Mouse (Mus musculus): ENCODE measurements around the gene Ldb1. TPM values are rescaled to one million over a fixed set of nuclear protein-coding genes. Genes with fewer than 3 reads are reported as not detected.
"Not testable (repeated sequence)": the region's sequence is repeated elsewhere in the genome, so short reads cannot be mapped to it uniquely, and the experiment has no call there.

Gene Ldb1
- polyA plus RNA-seq, 1 experiment from 2014 or later: 138 TPM

DNA sequence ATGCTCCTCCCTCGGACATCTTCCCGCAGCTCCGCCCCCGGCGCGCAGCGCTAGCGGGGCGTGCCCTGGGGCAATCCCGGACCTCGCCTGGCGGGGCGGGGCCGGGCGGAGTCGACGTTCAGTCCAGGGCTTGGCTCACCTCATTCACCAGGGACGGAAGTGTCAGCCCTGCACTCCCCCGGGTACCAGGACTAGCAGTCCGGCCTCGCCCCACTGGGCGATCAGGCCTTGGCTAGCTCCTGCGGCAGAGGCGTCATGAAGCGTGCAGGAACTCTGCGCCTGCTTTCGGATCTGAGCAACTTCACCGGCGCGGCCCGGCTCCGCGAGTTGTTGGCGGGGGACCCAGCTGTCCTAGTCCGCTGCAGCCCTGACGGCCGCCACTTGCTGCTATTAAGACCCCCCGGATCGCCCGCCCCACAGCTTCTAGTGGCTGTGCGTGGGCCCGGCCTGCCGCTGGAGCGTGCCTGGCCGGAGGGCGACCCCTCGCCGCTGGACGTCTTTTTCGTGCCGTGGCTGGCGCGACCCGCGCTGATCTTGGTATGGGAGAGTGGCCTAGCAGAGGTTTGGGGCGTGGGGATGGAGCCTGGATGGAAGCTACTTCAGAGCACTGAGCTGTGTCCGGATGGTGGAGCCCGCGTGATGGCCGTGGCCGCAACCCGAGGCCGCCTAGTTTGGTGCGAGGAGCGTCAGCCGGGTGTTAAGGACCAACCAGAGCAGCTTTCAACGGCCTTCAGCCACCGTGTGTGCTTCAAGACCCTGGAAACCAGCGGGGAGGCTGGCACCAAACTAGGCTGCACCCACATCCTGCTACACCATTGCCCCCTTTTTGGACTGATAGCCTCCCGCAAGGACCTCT lies 41.4 kb downstream of the Ldb1 start, which contains the start of gene Hps6:
Hps6 (plus strand) TSS at position 138 of the 856 bp plus-strand sequence.
- Histone ChIP-seq H3K9ac (peak within 1 kb of the TSS; percentile 72), H3K36me3 (replicated peaks) (no peaks in the 10 kb centered on the region), H3K4me1 (peaks cover 21% of the 10 kb centered on the region), H3K27ac (no peak within 1 kb of the TSS), H3K4me2 (peak within 1 kb of the TSS; percentile 96), H3K27me3 (peaks cover 42% of the 10 kb centered on the region), H3K4me3 (replicated peaks) (peak within 1 kb of the TSS; percentile 55), H3K9me3 (no peaks in the 10 kb centered on the region)
- WGBS: 1% methylated on average over 70 of the region's 70 CpGs
- peak; percentile 59; the same call in 1 of the 2 replicates for ATAC-seq (ENCODE audit: low FRiP score)

DNA sequence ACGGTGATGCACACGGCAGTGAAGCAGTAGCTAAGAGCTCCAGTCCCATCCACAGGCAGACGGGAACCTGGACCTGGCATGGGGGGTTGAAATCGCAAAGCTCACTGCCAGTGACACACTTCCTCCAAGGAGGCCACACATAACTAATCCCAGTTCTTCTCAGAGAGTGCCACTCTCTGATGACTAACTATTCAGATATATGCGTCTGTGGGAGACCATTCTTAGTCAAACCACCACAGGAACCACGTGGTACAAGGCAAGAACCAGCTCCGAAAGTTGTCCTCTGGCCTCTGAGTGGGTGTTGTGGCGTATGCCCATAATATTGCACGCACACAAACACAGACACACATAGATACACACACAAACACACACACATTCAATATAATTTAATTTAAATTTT lies 42.7 kb downstream of the Ldb1 start:
- Histone ChIP-seq H3K27ac (no peak overlapping the region), H3K4me1 (peaks cover 27% of the 10 kb centered on the region), H3K4me3 (replicated peaks) (no peak overlapping the region), H3K9ac (no peak overlapping the region), H3K27me3 (peaks cover 42% of the 10 kb centered on the region), H3K36me3 (replicated peaks) (no peaks in the 10 kb centered on the region), H3K9me3 (no peaks in the 10 kb centered on the region), H3K4me2 (no peak overlapping the region)
- WGBS: 94% methylated on average over 9 of the region's 9 CpGs
- no peak for ATAC-seq (ENCODE audit: low FRiP score)

DNA sequence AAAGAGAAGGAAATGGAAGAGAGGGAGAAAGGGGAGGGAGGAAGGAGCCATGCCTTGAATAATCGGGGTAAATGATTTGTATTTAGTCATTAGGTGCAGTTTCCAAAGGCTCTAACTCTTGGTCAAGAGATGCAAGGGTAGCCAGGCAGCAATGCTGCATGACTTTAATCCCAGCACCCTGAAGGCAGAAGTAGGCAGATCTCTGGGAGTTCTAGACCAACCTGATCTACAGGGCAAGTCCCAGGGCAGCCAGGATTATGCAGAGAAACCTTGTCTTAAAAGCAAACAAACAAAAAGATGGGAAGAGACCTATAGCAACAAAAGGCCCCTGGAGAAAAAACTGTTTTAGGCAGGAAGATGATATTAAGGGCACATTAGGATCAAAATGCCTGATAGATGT lies 45.6 kb downstream of the Ldb1 start:
- no peak for ATAC-seq (ENCODE audit: low FRiP score)
- no peak overlapping the region for H3K27ac ChIP-seq
- H3K36me3 ChIP-seq (replicated peaks): no peaks in the 10 kb centered on the region
- no peak overlapping the region for H3K4me3 ChIP-seq (replicated peaks)
- no peak overlapping the region for H3K4me2 ChIP-seq
- H3K9me3 ChIP-seq: 0 out of 2 replicates have a peak, but pooled peaks cover 3% of the 10 kb centered on the region
- H3K4me1 ChIP-seq: peaks cover 25% of the 10 kb centered on the region
- H3K9ac ChIP-seq: no peak overlapping the region
- peaks cover 33% of the 10 kb centered on the region for H3K27me3 ChIP-seq
- 70% methylated on average over 1 of the region's 1 CpGs for WGBS

DNA sequence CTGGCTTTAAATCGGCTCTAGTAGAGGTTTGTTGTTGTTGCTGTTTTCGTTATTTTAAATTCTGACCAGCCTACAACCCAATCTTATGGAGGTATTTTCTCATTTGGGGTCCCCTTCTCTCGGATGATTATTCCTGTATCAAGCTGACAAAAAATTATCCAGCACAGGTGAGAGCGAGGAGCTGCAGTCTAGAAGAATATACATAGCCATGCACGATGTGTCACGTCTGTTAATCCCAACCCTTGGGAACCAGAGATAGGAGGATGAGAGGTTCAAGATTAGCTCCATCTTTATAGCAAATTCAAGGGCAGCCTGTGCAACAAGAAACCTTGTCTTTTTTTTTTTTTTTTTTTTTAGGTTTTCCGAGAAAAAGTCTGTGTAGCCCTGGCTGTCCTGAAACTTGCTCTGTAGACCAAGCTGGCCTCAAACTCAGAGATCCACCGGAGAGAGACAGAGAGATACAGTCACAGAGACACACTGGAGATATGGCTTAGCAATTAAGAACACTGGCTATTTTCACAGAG lies 46.3 kb downstream of the Ldb1 start:
- Histone ChIP-seq H3K36me3 (replicated peaks) (no peaks in the 10 kb centered on the region), H3K27me3 (peaks cover 27% of the 10 kb centered on the region), H3K4me2 (peak overlapping the region; percentile 57), H3K27ac (0 out of 2 replicates have a peak overlapping the region, but pooled peaks have one; percentile 94), H3K4me1 (peaks cover 20% of the 10 kb centered on the region), H3K4me3 (replicated peaks) (peak overlapping the region; percentile 70), H3K9ac (peak overlapping the region; percentile 17; the same call in 1 of the 2 replicates), H3K9me3 (0 out of 2 replicates have a peak, but pooled peaks cover 8% of the 10 kb centered on the region)
- ATAC-seq (ENCODE audit: low FRiP score): peak; percentile 57
- 12% methylated on average over 8 of the region's 8 CpGs for WGBS

DNA sequence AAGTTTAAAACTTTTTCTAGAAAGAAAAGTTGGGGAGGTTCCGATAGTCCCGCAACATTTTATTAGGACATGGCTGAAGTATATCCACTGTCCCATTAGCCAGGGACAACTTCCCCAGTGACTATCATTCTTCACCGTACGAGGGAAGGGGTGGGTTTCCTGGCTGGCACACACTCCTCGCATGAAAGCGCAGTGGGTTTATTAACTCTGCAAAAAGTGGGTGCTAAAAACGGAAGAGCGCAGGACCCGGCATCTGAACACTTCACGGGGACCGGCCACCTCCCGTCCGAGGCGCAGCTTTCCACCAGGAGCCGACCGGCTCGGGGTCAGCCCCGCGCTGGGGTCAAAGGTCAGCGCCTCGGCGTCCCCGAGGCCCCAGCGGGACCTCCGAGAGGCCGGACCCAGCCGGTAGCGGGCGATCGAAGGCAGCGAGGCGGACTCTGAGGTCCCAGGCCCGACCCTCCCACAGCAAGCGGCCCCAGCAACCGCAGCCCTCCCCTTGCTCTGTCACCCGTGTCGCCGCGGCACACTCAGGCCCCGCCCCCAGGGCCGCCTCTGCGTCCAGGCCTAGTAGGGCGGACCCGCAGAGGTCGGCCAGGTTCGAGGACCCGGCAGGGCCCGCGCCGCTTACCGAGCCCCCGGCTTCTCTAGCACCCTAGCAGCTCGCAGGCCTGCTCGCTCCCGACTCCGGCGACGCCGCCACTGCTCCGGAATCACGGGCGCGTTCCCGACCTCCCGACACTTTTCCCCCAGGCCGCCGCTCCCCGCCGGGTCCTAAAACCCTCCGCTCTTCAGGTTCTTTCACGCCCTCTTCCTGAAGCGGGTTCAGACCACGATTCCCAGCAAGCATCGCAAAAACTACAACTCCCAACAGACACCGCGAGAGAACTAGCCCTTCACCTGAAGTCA lies 47.0 kb downstream of the Ldb1 start, which contains the start of gene Armh3:
Armh3 (minus strand) TSS at position 704 of the 909 bp plus-strand sequence.
- 2% methylated on average over 76 of the region's 76 CpGs for WGBS
- H3K9ac ChIP-seq: peak within 1 kb of the TSS; percentile 87
- H3K27ac ChIP-seq: peak within 1 kb of the TSS; percentile 94
- ATAC-seq (ENCODE audit: low FRiP score): peak; percentile 93
- peak within 1 kb of the TSS; percentile 57 for H3K4me2 ChIP-seq
- H3K4me1 ChIP-seq: peaks cover 13% of the 10 kb centered on the region
- H3K4me3 ChIP-seq (replicated peaks): peak within 1 kb of the TSS; percentile 70
- 0 out of 2 replicates have a peak, but pooled peaks cover 8% of the 10 kb centered on the region for H3K9me3 ChIP-seq
- peaks cover 22% of the 10 kb centered on the region; the same call in 1 of the 2 replicates for H3K27me3 ChIP-seq
- no peaks in the 10 kb centered on the region for H3K36me3 ChIP-seq (replicated peaks)

DNA sequence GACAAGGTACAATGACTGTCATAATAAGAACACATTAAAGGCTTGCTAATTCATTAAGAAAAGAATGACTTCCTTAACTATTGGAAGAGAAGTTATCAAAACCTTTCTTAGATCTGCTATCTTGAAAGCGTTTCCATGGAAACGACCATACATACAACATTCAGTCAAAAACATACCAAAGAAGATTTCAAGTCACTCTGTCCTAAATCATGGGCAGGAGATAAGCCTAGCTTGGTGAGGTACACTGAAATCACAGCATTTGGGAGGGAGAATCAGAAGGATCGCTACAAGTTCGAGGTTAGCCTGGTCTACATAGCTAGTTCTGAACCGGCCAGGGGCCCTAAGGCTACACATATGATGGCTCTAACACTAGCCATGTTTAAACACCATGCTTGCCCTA lies 47.6 kb downstream of the Ldb1 start:
- Histone ChIP-seq H3K36me3 (replicated peaks) (no peaks in the 10 kb centered on the region), H3K4me1 (peaks cover 12% of the 10 kb centered on the region), H3K4me2 (peak overlapping the region; percentile 57), H3K9me3 (0 out of 2 replicates have a peak, but pooled peaks cover 8% of the 10 kb centered on the region), H3K4me3 (replicated peaks) (peak overlapping the region; percentile 70), H3K27me3 (peaks cover 18% of the 10 kb centered on the region; the same call in 1 of the 2 replicates), H3K9ac (peak overlapping the region; percentile 87), H3K27ac (peak overlapping the region; percentile 94; the same call in 1 of the 2 replicates)
- WGBS: 69% methylated on average over 5 of the region's 5 CpGs
- ATAC-seq (ENCODE audit: low FRiP score): no peak

DNA sequence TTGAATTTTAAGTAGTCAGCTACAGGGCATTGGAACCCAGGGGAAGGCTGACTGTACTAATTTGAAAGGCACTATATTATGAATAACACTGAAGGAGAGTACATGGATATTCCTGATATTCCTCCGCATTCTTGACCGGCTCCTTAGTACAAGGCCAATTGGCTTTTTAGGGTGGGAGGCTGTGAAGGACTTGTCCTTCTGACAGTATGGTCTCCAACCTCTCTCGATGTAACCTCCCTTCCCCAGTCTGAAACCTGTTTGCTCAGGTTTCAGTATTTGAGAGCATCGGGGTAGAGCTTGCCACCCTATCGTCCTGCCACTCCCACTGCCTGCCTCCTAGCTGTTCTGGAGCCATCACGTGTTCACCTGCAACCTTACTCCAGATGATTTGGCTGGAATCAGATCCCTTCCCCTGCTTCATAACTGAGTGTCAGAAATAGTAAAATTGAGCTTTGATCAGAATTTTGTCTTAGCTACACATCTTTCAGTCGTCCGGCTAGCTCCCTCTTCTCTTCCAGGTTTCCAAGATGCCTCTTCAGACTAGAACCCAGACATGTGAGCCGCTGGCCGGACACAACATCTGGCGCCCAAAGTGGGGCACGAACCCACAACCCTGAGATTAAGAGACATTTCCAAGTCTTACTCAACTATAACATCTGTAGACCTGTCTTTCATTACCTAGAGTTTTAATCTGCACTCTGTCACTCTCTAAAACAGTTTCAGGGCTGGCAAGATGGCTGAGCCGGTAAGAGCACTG lies 50.9 kb downstream of the Ldb1 start:
- no peak overlapping the region for H3K27ac ChIP-seq
- 0 out of 2 replicates have a peak, but pooled peaks cover 8% of the 10 kb centered on the region for H3K9me3 ChIP-seq
- no peaks in the 10 kb centered on the region for H3K36me3 ChIP-seq (replicated peaks)
- WGBS: 95% methylated on average over 13 of the region's 13 CpGs
- H3K9ac ChIP-seq: no peak overlapping the region
- ATAC-seq (ENCODE audit: low FRiP score): no peak
- H3K4me3 ChIP-seq (replicated peaks): no peak overlapping the region
- peaks cover 2% of the 10 kb centered on the region; the same call in 1 of the 2 replicates for H3K27me3 ChIP-seq
- peaks cover 12% of the 10 kb centered on the region for H3K4me1 ChIP-seq
- H3K4me2 ChIP-seq: no peak overlapping the region

DNA sequence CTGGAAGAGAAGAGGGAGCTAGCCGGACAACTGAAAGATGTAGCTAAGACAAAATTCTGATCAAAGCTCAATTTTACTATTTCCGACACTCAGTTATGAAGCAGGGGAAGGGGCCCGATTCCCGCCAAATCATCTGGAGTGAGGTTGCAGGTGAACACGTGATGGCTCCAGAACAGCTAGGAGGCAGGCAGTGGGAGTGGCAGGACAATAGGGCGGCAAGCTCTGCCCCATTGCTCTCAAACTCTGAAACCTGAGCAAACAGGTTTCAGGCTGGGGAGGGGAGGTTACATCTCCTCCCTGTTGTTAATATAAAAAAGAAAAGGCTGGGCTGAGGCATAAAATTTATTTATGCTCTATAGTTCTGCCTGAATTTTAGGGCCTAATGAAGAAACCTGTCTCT lies 51.6 kb downstream of the Ldb1 start:
- H3K27me3 ChIP-seq; H3K4me1 ChIP-seq; H3K4me3 ChIP-seq (replicated peaks); H3K9me3 ChIP-seq; H3K9ac ChIP-seq; H3K4me2 ChIP-seq; H3K27ac ChIP-seq; ATAC-seq (ENCODE audit: low FRiP score); H3K36me3 ChIP-seq (replicated peaks): not testable (repeated sequence)
- WGBS: 88% methylated on average over 6 of the region's 6 CpGs

DNA sequence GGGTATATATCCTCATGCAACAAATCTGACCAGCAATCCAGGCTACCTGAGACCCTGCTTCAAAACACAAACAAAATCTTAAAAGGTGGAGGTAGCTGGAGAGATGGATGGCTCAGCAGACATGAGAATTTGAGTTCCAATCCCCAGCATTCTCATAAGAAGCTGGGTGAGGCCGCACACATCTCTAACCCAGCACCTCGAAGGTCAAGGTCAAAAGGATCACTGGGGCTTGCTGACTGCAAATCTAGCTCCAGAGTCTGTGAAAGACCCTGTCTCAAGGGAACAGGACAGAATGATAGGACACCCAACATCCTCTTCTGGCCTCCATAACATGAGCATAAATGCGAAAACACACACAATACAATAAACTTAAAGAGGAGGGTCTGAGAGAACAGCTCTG lies 53.8 kb downstream of the Ldb1 start:
- H3K9ac ChIP-seq: no peak overlapping the region
- H3K27me3 ChIP-seq: no peaks in the 10 kb centered on the region
- H3K4me3 ChIP-seq (replicated peaks): no peak overlapping the region
- ATAC-seq (ENCODE audit: low FRiP score): no peak
- 93% methylated on average over 3 of the region's 3 CpGs for WGBS
- H3K36me3 ChIP-seq (replicated peaks): no peaks in the 10 kb centered on the region
- H3K9me3 ChIP-seq: 0 out of 2 replicates have a peak, but pooled peaks cover 8% of the 10 kb centered on the region
- no peaks in the 10 kb centered on the region for H3K4me1 ChIP-seq
- H3K4me2 ChIP-seq: no peak overlapping the region
- no peak overlapping the region for H3K27ac ChIP-seq

DNA sequence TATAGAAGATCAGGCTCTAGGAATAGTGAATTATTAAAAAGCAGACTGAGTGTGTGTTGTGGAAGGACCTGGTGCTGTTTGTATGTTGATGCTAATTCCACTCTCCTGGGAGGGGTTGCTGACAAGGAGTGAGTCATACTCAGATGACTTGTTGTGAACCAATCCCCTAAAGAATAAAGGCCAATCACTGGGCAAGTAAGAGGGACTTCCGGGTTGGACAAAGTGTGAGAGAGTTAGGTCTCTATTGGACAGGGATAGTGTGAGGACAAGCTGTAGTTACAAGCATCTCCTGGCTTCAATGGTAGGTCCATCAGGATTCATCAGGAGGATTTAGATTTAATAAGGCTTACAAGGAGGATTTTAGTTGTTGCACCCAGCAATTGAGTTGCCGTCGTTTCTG lies 56.8 kb downstream of the Ldb1 start:
- 95% methylated on average over 3 of the region's 3 CpGs for WGBS
- Histone ChIP-seq H3K9ac (no peak overlapping the region), H3K4me1 (no peaks in the 10 kb centered on the region), H3K27ac (no peak overlapping the region), H3K4me2 (no peak overlapping the region), H3K27me3 (no peaks in the 10 kb centered on the region), H3K9me3 (no peaks in the 10 kb centered on the region), H3K4me3 (replicated peaks) (no peak overlapping the region), H3K36me3 (replicated peaks) (no peaks in the 10 kb centered on the region)
- no peak for ATAC-seq (ENCODE audit: low FRiP score)

DNA sequence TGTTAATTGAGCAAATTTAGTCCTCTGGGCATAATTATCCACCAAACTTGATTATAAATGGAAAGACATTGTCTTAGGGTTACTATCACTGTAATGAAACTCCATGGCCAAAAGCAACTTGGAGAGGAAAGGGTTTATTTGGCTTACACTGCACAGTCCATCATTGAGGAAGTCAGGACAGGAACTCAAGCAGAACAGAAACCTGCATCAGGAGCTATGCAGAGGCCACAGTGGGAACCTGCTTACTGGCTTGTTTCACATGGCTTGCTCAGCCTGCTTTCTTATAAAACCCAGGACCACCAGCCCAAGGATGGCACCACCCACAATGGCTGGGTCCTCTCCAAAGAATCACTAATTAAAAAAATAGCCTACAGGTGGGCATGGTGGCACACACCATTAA lies 60.6 kb downstream of the Ldb1 start:
- H3K27me3 ChIP-seq: no peaks in the 10 kb centered on the region
- H3K4me1 ChIP-seq: no peaks in the 10 kb centered on the region
- H3K9me3 ChIP-seq: no peaks in the 10 kb centered on the region
- H3K4me2 ChIP-seq: no peak overlapping the region
- ATAC-seq (ENCODE audit: low FRiP score): no peak
- H3K36me3 ChIP-seq (replicated peaks): no peaks in the 10 kb centered on the region
- H3K4me3 ChIP-seq (replicated peaks): no peak overlapping the region
- no peak overlapping the region for H3K9ac ChIP-seq
- H3K27ac ChIP-seq: no peak overlapping the region

Data from forebrain, embryonic 12.5 days (tissue).